Mouse (Mus musculus): ENCODE results near the gene Nop16.
"Not testable (repeated sequence)": the region's sequence is repeated elsewhere in the genome, so short reads cannot be mapped to it uniquely, and the experiment has no call there.

The Nop16 gene

GRCm38 (mm10) chr13:54589996-54590951 is at the start of gene Nop16, which contains the start of gene Higd2a:
Gene Nop16 (minus strand): TSS chr13:54590090.
Gene Higd2a (plus strand): TSS chr13:54590207.
- in situ Hi-C loops (cut with MboI, MseI), result no loop called here

- in situ Hi-C loops (cut with MboI, MseI), result no loop called here
Measured at GRCm38 (mm10) chr13:54635011-54635410, 45.1 kb upstream of the Nop16 start.

DNA sequence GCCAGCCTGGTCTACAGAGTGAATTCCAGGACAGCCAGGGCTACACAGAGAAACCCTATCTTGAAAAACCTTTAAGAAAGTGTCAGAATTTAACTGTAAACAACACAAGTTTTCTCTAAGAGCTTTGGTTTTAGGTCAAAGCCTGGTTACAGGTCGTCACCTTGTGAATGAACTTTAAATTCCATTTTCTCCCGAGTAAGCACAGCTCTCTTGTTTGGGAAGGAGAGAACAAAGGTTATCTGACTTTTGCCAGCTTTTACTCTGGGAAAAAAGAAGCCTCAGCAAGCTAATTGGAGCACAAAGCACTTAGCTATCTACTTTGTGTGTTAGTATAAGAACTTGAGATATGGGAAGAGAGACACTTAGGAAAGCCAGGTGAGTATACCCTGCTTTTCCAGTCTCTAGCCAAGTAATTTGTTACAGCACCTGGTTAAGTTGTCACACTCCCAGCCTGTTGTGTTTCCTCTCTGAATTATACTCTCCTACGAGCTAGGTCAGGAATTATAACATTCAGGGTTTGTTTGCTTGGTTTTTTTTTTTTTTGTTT is 42.9 kb upstream of the Nop16 start:
- in situ Hi-C loops (cut with MboI, MseI), result no loop called here

GRCm38 (mm10) chr13:54629128-54629527 is 39.2 kb upstream of the Nop16 start:
- in situ Hi-C loops (cut with MboI, MseI), result no loop called here

DNA sequence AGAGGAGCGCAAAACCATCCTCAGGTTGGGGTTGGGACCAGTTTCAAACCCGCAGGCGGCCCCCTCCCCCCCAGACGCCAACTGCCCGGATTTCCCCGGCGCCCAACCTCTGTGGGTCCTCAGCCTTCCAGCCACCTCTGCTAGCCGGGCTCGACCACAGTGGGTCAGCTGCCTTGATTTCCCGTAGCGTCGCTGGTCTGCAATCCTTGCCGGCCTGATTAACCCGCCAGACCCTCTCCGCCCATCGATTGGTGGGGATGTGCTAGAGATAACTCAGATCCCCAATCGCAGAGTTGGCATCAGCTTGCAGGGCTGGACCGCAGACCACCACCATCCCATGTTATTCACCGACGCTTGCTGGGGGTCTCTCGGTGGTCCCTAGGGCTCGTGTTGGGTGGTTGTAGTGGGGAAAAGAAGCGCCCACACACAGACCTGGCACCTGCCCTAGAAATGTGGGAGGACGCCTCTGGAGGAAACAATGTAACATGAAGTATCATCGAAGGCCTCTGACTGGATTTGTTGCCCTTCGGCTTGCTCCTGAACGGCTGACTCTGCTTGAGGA is 32.2 kb upstream of the Nop16 start:
- in situ Hi-C loops (cut with MboI, MseI), result no loop called here

DNA sequence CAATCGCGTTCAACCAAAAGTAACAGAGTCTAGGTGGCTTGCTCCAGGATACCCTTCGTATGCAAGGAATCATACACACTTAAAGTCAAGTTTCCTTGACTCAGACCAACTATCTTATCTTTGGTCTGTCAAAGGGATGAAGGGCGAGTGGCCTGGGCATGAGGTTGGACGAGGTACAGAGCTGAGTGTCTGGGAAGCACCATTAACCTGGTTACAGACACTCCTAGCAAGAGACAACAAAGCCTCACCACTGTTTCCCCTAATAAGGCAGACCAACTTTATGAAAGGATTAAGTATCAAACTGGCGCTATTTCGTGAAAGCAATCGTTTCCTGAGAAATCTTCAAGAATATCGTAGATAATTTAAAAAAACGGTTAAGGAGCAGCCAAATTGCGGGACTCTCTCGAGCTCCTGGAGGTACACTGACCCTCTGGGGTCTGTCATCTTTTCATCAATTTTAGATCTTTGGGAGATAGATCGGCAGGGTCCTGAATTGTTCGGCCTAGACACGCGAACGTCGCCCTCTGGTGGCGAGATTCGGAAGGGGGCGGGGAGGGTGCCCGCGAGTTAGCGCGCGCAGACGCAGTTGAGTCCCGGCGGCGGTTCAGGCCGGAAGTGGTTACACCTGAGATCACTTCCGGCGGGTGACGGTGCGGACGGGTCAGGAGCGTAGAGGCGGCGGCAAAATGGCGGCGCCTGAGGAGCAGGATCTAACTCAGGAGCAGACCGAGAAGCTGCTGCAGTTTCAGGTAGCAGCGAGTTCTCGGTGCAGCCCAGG is 31.5 kb upstream of the Nop16 start, which contains the start of gene Faf2:
Gene Faf2, plus strand, starts transcription at position 630 of the 778 bp plus-strand sequence.
- in situ Hi-C loops (cut with MboI, MseI), result no loop called here

DNA sequence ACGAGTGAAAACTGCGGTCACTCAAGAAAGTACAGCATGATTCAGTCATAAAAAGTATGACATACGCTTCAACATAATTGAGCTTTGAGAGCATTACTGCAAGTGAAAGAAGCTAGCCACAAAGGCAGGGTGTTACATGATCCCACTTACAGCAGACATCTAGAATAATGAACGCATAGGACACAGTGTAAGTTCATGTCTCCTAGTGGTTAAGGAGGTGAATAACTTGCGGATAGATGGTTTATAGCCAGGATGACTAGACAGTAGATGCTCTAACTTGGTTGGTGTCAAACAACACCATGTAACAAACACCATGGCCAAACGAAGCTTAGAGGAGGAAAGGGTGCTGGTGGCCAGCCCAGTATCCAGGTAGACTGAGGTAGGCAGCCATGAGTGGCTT is 27.1 kb upstream of the Nop16 start:
- in situ Hi-C loops (cut with MboI, MseI), result no loop called here

GRCm38 (mm10) chr13:54616307-54616706 is 26.4 kb upstream of the Nop16 start:
- in situ Hi-C loops (cut with MboI, MseI), result no loop called here

- in situ Hi-C loops (cut with MboI, MseI), result not testable (repeated sequence)
Measured at GRCm38 (mm10) chr13:54613141-54613540, 23.3 kb upstream of the Nop16 start.

DNA sequence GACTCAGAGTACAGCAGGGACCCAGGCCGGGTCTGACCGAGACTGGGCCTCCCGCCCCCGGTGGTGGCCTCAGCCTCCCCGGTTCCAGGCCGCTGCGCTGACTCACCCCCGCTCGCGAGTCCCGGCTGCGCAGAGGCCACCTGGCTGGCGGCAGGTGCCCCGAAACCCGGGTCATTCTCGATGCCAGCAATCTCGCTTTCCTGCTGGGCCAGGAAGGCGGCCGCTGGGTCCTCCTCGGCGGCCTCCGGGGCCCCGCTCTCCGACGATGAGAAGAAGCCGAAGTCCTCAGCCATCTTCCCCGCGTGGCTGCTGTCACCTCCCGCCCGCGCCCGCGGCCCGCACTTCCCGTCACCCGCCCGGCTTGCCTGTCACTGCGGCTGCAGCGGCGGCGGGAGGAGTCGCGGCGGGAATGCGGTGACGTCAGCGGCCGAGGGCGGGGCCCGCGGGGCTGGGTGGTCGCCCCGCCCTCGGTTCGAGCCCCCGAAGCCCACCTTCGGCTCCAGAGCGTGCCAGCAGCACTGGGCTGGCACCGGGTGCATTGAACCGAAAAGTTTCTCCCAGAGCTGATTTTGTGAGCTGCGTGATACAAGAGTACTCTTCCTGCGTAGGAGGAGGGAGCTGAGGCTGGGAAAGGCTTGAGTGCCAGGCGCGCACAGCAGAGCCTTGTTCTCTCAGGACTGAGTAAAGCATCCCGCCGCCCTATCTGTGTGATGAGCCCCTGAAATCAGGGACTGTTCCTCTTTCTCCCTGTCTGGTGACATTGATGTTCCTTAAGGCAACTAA is 21.3 kb upstream of the Nop16 start, which contains the start of gene Cltb:
Gene Cltb, minus strand, starts transcription at position 373 of the 783 bp plus-strand sequence.
- in situ Hi-C loops (cut with MboI, MseI), result no loop called here

DNA sequence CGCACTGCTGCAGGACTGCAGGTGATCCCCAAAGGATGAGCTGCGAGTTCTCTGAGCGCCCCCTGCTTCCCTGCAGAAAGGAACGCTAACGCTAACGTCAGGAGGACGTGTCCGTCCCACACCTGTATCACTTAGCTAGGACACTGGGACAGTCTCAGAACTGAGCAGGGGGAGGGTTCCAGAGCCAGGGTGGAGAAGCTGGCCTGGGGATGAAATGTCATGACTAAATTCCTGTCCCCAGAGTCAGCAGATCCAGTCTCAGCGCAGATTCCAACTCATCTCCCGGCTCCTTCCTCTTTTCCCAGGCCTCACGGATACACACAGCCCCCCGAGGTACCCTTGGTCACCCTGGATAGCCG is 20.7 kb upstream of the Nop16 start:
- in situ Hi-C loops (cut with MboI, MseI), result no loop called here

DNA sequence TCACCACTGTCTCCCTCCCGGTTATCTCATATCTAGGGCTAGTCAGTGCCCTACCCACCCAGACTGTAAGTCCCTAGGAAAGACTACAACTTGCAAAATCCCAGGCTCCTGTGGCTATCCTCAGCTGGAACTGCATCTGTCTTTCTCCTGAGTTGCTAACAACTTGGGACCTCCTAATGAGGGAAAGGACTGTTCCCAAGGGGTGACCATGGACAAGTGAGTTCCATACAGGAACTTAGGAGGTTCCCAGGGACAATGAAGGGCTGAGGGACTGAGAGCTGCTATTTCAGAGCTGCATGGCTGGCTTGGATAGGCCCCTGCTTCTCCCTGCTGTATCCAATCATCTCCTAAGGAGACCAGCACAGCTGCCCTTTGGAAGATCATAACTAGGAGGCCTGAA is 19.4 kb upstream of the Nop16 start:
- in situ Hi-C loops (cut with MboI, MseI), result no loop called here

DNA sequence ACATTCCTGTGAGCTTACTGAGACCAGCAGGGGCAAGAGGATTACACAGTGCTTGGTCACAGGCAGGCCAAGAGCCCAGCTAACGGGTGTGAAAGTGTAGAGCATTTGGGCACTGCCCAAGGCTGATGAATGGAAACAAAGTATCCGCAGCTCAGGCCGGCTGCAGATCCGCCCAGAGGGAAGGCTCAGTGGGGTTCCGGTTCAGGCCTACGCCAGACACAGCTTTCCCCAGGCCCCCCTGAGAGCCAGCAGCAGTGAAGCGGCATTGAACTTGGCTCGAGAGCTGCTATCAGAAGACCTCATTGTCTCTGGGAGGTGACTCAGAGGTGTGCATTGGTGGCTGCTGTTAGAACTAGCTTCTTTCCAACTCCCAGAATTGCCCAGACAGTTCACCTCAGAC is 18.8 kb upstream of the Nop16 start:
- in situ Hi-C loops (cut with MboI, MseI), result no loop called here

GRCm38 (mm10) chr13:54608002-54608401 is 18.1 kb upstream of the Nop16 start:
- in situ Hi-C loops (cut with MboI, MseI), result no loop called here

DNA sequence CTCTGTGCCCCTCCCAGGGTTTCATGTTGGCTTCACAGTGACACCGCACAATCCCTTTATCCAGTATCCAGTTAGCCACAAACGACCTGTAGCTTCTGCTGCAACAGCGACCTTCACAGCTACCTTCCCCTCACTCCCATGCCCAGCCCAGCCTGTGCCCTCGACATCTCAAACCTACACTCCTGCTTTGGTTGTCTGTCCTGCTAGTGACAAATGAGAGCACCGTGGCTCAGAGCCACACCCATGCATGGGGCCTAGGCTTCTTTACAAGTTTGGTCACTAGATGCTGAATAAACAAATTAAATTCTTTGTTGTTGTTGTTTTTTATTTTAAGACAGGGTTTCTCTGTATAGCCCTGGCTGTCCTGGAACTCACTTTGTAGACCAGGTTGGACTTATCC is 17.3 kb upstream of the Nop16 start:
- in situ Hi-C loops (cut with MboI, MseI), result no loop called here

- in situ Hi-C loops (cut with MboI, MseI), result no loop called here
Measured at GRCm38 (mm10) chr13:54605426-54605825, 15.5 kb upstream of the Nop16 start.

DNA sequence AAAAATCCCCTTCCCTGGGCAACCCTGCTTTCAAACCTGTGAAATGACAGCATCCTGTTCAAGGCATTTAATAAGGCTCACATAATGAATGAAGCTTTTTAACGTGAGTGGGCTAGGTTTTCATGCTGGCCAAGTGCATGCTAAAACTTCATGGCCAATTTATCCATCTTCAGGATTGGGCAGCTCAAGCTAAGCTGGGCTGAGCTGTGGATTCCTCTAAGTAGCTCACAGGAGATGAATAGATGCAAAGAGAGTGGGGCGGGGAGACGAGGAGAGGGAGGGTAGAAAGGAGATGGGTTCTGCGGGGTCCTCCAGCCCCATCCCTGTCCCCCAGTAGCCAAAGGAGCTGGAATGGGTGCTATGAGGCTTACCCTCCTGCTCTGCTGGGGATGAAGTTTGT is 14.3 kb upstream of the Nop16 start:
- in situ Hi-C loops (cut with MboI, MseI), result no loop called here

- in situ Hi-C loops (cut with MboI, MseI), result no loop called here
Measured at GRCm38 (mm10) chr13:54603501-54603900, 13.6 kb upstream of the Nop16 start.

DNA sequence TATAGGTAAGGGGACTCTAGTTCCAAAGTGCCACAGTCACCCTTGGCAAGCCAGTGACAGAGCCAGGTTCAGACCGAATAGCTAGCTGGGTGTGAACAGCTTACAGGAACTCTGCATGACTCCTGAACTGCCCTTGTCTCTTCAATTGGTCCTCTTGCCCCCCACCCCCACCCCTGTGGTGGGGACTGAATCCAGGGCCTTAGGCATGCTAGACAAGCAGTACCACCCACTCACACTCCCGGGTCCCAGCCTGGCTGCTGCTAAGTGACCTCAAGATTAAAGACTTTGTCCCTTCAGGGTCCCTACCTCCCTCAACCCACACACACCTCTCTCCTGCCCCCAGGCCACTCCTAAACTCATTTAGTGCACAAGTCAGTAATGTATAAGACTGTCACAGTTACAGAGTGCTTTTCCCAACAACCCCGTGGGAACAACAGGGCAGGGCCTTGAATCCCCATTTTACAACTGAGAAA is 12.8 kb upstream of the Nop16 start:
- in situ Hi-C loops (cut with MboI, MseI), result no loop called here

DNA sequence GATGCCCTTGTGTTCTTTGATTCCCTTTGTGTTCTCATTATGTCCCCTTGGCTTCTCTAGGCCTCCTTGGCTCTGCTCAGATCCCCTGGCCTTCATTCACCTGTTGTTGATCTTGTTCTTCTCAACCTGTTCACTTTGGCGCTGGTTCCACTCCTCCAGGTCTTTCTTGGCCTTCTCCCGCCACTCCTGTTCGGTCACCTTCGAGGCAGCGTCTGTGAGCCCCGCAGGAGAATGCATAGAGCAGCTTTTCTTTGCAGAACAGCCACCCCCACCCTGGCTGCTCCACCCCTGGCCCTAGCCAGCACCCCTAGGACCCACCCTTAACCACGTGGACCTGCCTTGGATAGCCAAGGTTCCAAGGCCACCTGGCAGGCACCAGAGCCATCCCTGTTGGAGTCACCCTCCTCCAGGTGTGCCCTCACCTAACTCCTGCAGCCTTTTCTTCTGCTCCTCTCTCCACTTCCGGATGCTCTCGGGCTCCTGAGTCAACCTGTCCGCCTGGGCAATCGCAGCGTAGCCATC is 8.8 kb upstream of the Nop16 start:
- in situ Hi-C loops (cut with MboI, MseI), result no loop called here

- in situ Hi-C loops (cut with MboI, MseI), result no loop called here
Measured at GRCm38 (mm10) chr13:54596870-54597269, 7.0 kb upstream of the Nop16 start.

All from T-helper 2 cell (primary cell).